Comparison of ENCODE assay signal across 15 mouse cellular contexts in the genomic region with DNA sequence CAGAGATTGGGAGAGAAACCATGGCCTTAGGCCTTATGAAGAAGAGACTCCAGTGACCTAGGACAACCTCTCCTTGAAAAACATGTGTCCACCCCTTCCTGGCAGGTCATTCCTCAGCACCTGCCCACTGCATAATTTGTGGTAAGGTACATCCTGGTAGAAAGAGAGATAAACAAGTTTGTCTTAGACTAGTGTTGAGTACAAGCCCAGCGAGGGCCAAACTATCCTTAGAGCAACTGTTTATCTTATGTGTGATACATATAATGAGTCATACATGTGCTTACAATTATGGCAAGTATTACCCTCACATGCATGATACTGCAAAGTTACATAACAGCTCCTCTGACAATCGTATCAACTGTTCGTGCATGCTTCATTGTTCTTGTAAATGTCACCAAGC.
"Had no signal": no experiment of that assay in that cellular context is flagged by ENCODE, and none has a peak within 500 bp of the region (broad histone marks: within the 10 kb centered on the region; RNA-seq: fewer than 3 reads in every experiment).

No protein-coding gene starts in this region.

- H3K9me3 ChIP-seq: neural tube, embryonic 12.5 days; neural tube, embryonic 13.5 days; neural tube, embryonic 15.5 days; stomach, embryonic 15.5 days had no signal

- H3K4me3 ChIP-seq: neural tube, embryonic 12.5 days; neural tube, embryonic 13.5 days; neural tube, embryonic 15.5 days; stomach, embryonic 15.5 days had no signal

- H3K27ac ChIP-seq: neural tube, embryonic 12.5 days; neural tube, embryonic 13.5 days; neural tube, embryonic 15.5 days; stomach, embryonic 15.5 days had no signal

- H3K36me3 ChIP-seq: neural tube, embryonic 12.5 days; neural tube, embryonic 13.5 days; neural tube, embryonic 15.5 days; stomach, embryonic 15.5 days had no signal

- DNase-seq: retina, postnatal 1 day; right cerebral cortex, adult 18-20 months; right cerebral cortex, postnatal 14 days; right cerebral cortex, postnatal 25 days; right cerebral cortex, postnatal 4 days; spleen, adult 18-20 months; thymus, adult 18-20 months; thymus, adult 2 months; thymus, postnatal 25 days; thymus, postnatal 36 days; thymus, postnatal 4 days had no signal

- H3K4me2 ChIP-seq: neural tube, embryonic 12.5 days; neural tube, embryonic 13.5 days; neural tube, embryonic 15.5 days; stomach, embryonic 15.5 days had no signal

- H3K9ac ChIP-seq: neural tube, embryonic 12.5 days; neural tube, embryonic 13.5 days; neural tube, embryonic 15.5 days; stomach, embryonic 15.5 days had no signal

- H3K27me3 ChIP-seq: neural tube, embryonic 12.5 days; neural tube, embryonic 13.5 days; neural tube, embryonic 15.5 days; stomach, embryonic 15.5 days had no signal

- H3K4me1 ChIP-seq: neural tube, embryonic 12.5 days; neural tube, embryonic 13.5 days; neural tube, embryonic 15.5 days; stomach, embryonic 15.5 days had no signal
